Mouse (Mus musculus) heart, postnatal 0 days (tissue): Measurements from ENCODE around the gene Tnfsfm13. TPM values are rescaled to one million over a fixed set of nuclear protein-coding genes. Genes with fewer than 3 reads are reported as not detected.

Experiments used
- ATAC-seq: fragments of 200-750 bp; cut with Nextera tagmentation; 2 replicates; pipeline ENCODE4 v1.8.0; 2017; ENCODE audit warnings: low read depth, moderate number of reproducible peaks, moderate library complexity; ENCODE audit not compliant: insufficient read depth
- DNase-seq: peaks from one replicate; pipeline ENCODE4 v3.0.0-alpha.2; 2016; ENCODE audit warnings: low spot score
- H3K27ac ChIP-seq: fragments of 300-500 bp; sonication (generic); 2 replicates; pipeline ENCODE4 v1.5.1; 2014; ENCODE audit warnings: low read depth, mild to moderate bottlenecking
- H3K27me3 ChIP-seq: fragments of 300-500 bp; sonication (generic); 2 replicates; pipeline ENCODE4 v1.6.1; 2014; ENCODE audit warnings: low read length, mixed read lengths; ENCODE audit not compliant: control insufficient read depth, insufficient read depth
- H3K36me3 ChIP-seq: fragments of 300-500 bp; sonication (generic); replicated peaks from 2 replicates; pipeline ENCODE4 v1.6.1; 2014; ENCODE audit warnings: low read length, mixed read lengths; ENCODE audit not compliant: control insufficient read depth, insufficient read depth
- H3K4me1 ChIP-seq: fragments of 300-500 bp; sonication (generic); 2 replicates; pipeline ENCODE4 v1.6.1; 2014; ENCODE audit warnings: antibody characterized with exemption; ENCODE audit not compliant: control insufficient read depth, insufficient read depth
- H3K4me2 ChIP-seq: fragments of 300-500 bp; sonication (generic); 2 replicates; pipeline ENCODE4 v1.6.1; 2014; ENCODE audit warnings: low read depth, mild to moderate bottlenecking, low read length, moderate library complexity
- H3K4me3 ChIP-seq: fragments of 300-500 bp; sonication (generic); 2 replicates; pipeline ENCODE4 v1.5.1; 2014; ENCODE audit warnings: low read depth, low read length
- H3K9ac ChIP-seq: fragments of 300-500 bp; sonication (generic); replicated peaks from 2 replicates; pipeline ENCODE4 v1.6.1; 2014; ENCODE audit warnings: low read depth, low read length, mixed read lengths
- H3K9me3 ChIP-seq: fragments of 300-500 bp; sonication (generic); replicated peaks from 2 replicates; pipeline ENCODE4 v1.6.1; 2016; ENCODE audit warnings: low read length; ENCODE audit not compliant: control insufficient read depth
- CTCF ChIP-seq: IDR thresholded peaks from 2 replicates; pipeline ENCODE4 v1.5.1; 2016; ENCODE audit warnings: antibody characterized with exemption, control low read depth, low read depth
- EP300 ChIP-seq: IDR thresholded peaks from 2 replicates; pipeline ENCODE4 v1.6.1; 2016; ENCODE audit warnings: antibody characterized with exemption, low read depth
- WGBS: fragments of 180-500 bp; shearing (Covaris S2); extraction: QIAGEN DNeasy Blood & Tissue Kit; methylation state at CpG from one replicate; pipeline ENCODE4 v1.1.7; 2014; 5-methylcytosine and 5-hydroxymethylcytosine counted together
- polyA plus RNA-seq: library from polyadenylated mRNA; unstranded; fragments of >200 nt; fragmentation: Nextera tagmentation; extraction: Ambion mirVana; gene quantifications from 2 replicates; pipeline ENCODE4 v1.2.1, GENCODE M21; 2015
- total RNA-seq: library from RNA; depleted of rRNA; stranded (reverse); fragments of >200 nt; gene quantifications from 2 replicates; pipeline ENCODE4 v1.2.3, GENCODE M21; 2014; ENCODE audit warnings: low replicate concordance

Gene Tnfsfm13
- total and polyA plus RNA-seq, 2 experiments from 2014 or later: 0.65 to 2.8 TPM

DNA sequence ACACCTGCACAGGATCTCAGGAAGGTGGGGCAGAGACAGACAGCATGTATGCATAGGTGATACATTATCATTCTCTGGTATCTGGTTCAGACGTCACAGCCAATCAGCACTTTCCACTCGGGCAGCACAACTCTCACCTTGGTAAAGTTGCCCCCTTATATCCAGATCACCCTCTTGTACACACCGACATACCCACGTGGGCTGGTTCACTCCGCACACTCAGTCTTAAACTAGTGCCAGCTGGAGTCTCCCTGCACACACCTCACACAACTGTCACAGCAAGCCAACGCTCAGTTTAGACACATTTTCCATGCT lies 895 bp downstream of the Tnfsfm13 start:
- Histone ChIP-seq H3K4me1 (peaks cover 9% of the 10 kb centered on the region; the same call in 1 of the 2 replicates), H3K9me3 (no peaks in the 10 kb centered on the region), H3K27me3 (no peaks in the 10 kb centered on the region), H3K9ac (peak overlapping the region; percentile 68), H3K4me2 (peak overlapping the region; percentile 73), H3K27ac (peak overlapping the region; percentile 72), H3K4me3 (peak overlapping the region; percentile 55), H3K36me3 (no peaks in the 10 kb centered on the region)
- TF ChIP-seq EP300 (no peak), CTCF (no peak)
- DNase-seq (no peak), ATAC-seq (0 out of 2 replicates have a peak, but pooled peaks have one; percentile 5)
- WGBS: 27% methylated on average over 6 of the region's 6 CpGs

GRCm38 (mm10) chr11:69693421-69693965 lies 2.4 kb downstream of the Tnfsfm13 start:
- DNase-seq (no peak), ATAC-seq (no peak)
- no peak overlapping the region for H3K27ac ChIP-seq

DNA sequence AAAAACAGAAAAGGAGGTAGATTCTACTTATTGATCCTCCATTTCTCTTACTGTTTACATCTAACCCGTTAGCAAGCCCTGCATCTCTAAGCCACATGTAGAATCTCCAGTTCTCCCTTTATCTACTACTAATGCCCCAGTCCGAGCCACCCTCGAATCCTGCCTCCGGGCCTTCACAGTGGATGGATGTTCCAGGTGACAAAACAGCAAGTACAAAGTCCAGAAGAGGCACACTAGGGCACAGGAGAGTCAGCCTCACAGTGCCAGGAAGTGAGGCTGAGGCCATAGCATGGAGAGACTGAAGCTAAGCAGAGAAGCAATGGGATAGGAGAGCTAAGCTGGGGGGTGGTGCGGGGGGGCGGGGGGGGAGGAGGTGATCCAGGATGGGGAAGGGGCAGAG lies 3.0 kb downstream of the Tnfsfm13 start:
- H3K9me3 ChIP-seq: no peaks in the 10 kb centered on the region
- TF ChIP-seq CTCF (no peak), EP300 (no peak)
- no peak overlapping the region for H3K4me2 ChIP-seq
- whole genome bisulfite sequencing: 85% methylated on average over 6 of the region's 6 CpGs
- no peaks in the 10 kb centered on the region for H3K36me3 ChIP-seq
- no peak overlapping the region for H3K9ac ChIP-seq
- no peak overlapping the region for H3K4me3 ChIP-seq
- DNase-seq (no peak), ATAC-seq (no peak)
- H3K4me1 ChIP-seq: peaks cover 4% of the 10 kb centered on the region; the same call in 1 of the 2 replicates
- no peak overlapping the region for H3K27ac ChIP-seq
- H3K27me3 ChIP-seq: no peaks in the 10 kb centered on the region

More at GRCm38 (mm10) chr11:69693421-69693965, 2.4 kb downstream of the Tnfsfm13 start:
- no peak overlapping the region for H3K4me3 ChIP-seq
- H3K9ac ChIP-seq: no peak overlapping the region
- 42% methylated on average over 11 of the region's 11 CpGs for WGBS
- H3K4me1 ChIP-seq: peaks cover 4% of the 10 kb centered on the region; the same call in 1 of the 2 replicates
- H3K9me3 ChIP-seq: no peaks in the 10 kb centered on the region
- H3K4me2 ChIP-seq: no peak overlapping the region
- no peak for TF ChIP-seq CTCF
- no peak for TF ChIP-seq EP300
- H3K27me3 ChIP-seq: no peaks in the 10 kb centered on the region
- H3K36me3 ChIP-seq: no peaks in the 10 kb centered on the region

DNA sequence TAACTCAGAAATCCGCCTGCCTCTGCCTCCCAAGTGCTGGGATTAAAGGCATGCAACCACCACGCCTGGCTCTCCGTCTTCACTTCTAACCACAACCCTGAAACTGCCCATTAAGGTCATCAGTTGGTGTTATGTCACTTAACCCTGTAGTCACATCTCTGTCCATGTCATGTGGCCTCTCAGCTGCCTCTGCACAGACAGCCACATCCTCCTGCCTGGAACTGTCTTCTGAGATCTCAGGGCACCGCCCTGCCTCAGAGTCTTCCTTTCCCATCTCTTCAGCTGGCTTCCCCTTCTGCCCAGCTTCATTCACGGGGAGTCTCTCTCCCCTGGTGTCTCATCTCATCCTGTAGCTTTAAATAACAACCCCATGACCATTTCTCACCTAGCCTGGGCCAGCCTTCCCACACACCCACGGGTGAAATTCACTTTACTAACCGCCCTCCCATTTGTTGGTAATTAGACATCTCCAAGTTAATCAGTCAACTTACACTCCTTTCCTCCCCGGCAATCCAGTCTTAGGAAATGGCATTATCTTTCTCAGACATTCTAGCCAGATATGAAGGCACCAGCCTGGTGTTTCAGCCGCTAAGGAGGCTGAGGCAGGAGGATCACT lies 3.6 kb downstream of the Tnfsfm13 start:
- no peaks in the 10 kb centered on the region for H3K9me3 ChIP-seq
- H3K4me1 ChIP-seq: peaks cover 4% of the 10 kb centered on the region; the same call in 1 of the 2 replicates
- ATAC-seq: no peak
- H3K9ac ChIP-seq: no peak overlapping the region
- H3K27me3 ChIP-seq: no peaks in the 10 kb centered on the region
- no peak overlapping the region for H3K27ac ChIP-seq
- H3K36me3 ChIP-seq: no peaks in the 10 kb centered on the region
- no peak for TF ChIP-seq CTCF
- no peak for TF ChIP-seq EP300
- H3K4me3 ChIP-seq: no peak overlapping the region
- WGBS: 73% methylated on average over 9 of the region's 9 CpGs
- no peak for DNase-seq
- no peak overlapping the region for H3K4me2 ChIP-seq

GRCm38 (mm10) chr11:69689891-69690290 lies 6.0 kb downstream of the Tnfsfm13 start:
- H3K4me3 ChIP-seq: no peak overlapping the region
- H3K4me2 ChIP-seq: no peak overlapping the region
- WGBS: 83% methylated on average over 1 of the region's 1 CpGs
- no peaks in the 10 kb centered on the region for H3K27me3 ChIP-seq
- H3K36me3 ChIP-seq: no peaks in the 10 kb centered on the region
- H3K9ac ChIP-seq: no peak overlapping the region
- no peak for ATAC-seq
- H3K9me3 ChIP-seq: no peaks in the 10 kb centered on the region
- no peak overlapping the region for H3K27ac ChIP-seq
- H3K4me1 ChIP-seq: peaks cover 17% of the 10 kb centered on the region
- TF ChIP-seq EP300 (no peak), CTCF (no peak)
- DNase-seq: no peak
